Mouse (Mus musculus) cerebellum, postnatal 25 days (tissue): ENCODE data around the gene Stard10.

Experiments used
- DNase-seq, 2 experiments: peaks; one replicate each; pipeline ENCODE4 v3.0.0; 2021; ENCODE audit warnings: mixed read lengths in 2 of 2

Stard10 gene

DNA sequence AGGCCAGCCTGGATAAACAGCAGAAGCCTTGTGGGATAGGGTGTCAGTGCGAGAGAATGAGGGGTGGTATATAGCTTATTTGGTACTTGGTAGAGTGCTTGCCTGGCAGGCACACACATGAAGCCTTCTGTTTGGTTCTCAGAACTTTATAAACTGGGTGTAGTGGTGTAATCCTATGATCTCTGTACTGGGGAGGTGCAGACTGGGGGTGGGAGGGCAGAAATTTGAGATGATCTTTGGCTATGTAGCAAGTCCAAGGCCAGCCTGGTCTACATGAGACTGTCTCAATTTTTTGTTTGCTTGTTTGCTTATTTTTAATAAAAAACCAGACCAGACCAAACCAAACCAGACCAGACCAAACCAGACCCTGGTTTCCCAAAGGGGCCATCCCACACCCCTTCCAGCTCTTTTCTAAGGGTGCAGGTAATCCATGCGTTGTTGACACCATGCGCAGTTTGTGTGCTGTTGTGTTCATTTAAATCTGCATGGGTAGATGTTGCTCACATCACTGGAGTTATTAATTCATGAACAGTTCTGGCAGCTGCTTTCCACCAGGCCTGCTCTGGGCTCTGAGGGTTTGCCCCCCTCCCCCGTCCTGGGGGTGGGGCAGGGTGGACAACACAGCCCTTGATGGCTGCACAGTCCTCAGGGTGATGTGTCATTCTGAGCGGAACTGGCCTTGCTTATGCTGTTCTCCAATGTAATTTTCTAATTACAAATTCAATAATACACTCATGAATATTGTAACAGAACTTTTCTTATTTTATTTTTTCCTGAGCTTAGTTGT, 15.4 kb downstream of the Stard10 start:
- no peak for DNase-seq

DNA sequence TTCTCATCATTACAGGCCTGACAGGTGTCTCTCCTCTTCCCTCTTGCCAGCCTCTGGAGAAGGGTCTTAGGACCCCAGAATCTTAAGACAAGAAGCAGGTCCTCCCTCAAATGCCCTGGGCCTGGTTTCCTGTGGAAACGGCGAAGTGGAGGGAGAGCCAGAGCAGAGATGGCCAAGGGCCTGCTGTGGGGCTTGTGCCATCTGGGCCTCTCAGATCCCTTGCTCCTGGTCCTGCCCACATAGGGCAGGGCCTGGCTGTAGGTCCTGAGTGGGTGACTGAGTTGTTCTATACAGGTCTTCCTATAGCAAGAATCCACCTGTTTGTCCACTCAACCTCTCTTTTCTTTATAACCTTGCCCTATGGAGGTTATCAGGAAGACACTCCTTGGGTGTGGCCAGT, 18.3 kb downstream of the Stard10 start:
- peak; percentile 62 to 76 for DNase-seq

DNA sequence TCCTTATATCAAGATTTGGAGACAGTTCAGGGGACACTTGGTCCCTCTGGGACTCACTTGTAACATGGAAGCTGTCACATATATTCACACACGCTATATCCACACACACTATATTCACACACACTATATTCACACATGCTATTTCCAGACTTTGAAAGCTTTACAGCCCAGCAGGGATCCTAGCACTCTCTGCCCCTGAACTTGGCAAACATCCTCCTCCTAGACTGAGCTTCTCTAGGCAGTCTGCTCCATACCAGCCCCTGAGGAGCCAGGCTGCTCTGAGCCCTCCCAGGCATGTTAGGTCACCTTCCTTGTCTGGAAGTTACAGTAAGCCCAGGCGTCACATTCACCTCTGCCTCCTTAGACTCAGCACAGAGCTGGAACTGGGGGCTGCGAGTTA, 19.8 kb downstream of the Stard10 start:
- no peak for DNase-seq

DNA sequence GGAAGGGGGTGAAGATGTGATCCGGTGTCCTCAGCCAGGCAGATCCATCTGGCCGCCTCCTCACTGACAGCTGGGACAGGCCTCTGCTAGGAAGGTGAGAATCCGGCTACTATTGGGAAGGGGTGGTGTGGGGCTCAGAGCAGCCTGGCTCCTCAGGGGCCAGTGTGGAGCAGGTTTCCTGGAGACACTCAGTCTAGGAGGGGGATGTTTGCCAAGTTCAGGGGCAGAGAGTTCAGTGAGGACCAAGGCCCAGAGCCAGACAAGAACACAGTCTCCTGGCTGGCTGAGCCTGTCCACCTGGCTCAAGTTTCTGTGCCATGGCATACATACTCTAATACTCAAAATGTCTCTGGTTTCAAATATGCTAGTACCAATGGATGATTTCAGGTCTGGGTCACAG, 20.5 kb downstream of the Stard10 start:
- peak; percentile 64 to 73 for DNase-seq

DNA sequence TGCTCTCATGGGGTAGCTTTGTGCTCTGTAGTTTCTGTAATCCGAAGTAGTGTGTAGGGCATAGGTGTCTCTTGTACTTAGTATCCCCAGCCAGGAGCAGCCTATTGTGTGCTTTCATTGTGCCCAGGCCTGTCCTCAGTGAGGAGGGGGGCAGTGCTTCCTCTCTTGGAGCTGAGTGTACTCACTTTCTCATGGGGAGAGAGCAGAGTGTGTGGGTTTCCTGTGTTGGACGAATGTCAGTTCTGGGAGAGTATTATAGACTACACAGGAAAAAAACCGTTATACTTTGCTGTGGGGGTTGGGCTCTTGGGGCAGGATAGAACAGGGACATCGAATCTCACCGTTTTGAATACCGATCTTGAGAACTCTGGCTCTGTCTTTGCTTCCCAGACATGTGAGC, 24.5 kb downstream of the Stard10 start:
- DNase-seq: no peak

DNA sequence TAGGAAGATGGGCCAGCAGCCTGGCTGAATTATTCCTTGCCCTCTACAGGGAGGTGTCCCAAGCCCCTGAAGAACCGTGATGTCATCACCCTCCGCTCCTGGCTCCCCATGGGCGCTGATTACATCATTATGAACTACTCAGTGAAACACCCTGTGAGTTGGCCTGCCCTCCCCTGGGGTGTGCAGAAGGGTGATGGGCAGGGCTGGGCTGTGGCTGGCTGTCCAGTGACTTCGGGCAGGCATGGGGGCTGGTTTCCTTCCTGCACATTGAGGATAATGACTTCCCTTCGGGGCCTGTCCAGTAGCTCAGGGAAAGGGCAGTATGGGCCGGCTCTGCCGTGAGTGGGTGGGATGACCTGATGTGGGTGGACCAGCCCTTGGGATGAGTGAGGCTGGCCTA, 26.2 kb downstream of the Stard10 start:
- no peak for DNase-seq

DNA sequence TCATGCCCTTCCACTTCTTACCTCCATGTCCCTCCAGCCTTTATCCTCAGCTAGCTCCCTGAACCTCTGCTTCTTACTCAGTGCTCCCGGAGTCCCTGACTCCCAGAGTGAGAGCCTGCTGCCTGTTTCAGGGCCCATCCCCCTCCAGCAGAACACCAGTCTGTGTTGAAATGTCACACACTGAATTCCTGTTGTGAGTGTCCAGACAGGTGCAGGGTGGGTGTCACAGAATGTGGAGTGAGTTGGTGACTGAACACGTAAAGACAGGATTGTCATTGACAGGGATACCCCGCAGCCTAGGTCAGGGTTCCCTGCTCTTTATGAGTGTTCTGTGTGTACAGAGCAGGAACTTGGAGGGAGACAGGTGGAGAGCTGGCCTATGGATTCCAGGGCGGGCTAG, 28.0 kb downstream of the Stard10 start:
- DNase-seq: no peak

DNA sequence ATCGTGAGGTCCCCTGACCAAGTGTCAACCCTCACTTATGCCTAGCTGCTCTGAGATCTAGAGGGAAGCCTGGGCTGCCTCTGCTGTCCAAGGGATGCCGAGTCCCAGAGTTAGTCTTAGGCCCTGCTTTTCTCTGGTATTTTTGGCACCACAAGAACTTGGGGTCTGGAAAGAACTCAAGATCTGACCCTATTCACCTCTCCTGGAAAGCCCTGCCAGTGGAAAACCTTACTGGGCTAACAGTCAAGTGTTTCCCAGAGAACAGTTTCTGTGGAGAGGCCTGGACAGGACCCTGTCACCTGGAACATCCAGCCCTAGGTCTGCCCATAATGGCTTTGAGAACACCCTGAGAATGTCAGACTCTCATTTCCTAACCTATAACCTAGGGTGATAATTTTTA, 30.1 kb downstream of the Stard10 start:
- DNase-seq: no peak

DNA sequence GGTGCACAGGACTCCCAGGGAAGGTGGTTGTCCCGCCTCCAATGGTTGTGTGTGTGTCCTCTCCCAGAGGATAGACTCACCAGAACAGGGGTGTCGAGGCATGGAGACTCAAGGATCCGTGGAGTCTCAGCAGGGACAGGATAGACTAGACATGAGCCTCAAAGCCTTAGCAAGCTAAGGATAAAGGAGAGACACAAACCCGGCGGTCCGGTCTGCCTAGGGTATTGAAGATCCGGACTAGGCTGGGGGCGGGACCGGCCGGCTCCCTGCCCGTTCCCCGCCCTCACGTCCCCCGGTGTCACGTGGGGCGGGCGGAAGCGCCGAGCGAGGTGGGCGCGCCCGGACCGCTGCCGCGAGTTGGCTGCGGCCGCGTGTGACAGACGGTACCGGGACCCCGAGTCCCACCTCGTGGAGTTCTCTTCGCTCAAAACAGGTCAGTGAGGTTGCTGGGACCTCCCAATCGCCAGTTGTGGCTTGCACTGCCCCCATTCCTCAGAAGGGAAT, 30.9 kb downstream of the Stard10 start, which contains the start of gene Arap1:
Gene Arap1 (plus strand): TSS at position 301 of the 504 bp plus-strand sequence.
- peak in 1 of 2 experiments; percentile 62 for DNase-seq

DNA sequence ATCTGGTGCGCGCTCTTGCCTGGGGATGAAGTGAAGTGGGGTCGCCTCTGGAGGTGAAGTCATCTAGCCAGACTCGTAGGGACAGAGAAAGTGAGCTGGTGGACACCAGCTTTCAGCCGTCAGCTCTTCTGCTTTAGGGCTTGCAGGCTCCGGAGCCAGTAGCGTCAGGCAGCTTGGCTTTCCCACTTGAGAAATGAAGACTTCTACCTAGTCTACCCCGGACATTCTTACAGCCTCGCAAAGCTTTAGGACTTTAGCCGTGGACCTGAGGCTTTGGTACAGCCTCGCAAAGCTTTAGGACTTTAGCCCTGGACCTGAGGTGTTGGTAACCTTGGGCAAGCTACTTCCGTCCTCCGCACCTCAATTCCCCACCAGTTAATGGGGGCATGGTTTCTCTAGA, 31.4 kb downstream of the Stard10 start:
- no peak for DNase-seq

DNA sequence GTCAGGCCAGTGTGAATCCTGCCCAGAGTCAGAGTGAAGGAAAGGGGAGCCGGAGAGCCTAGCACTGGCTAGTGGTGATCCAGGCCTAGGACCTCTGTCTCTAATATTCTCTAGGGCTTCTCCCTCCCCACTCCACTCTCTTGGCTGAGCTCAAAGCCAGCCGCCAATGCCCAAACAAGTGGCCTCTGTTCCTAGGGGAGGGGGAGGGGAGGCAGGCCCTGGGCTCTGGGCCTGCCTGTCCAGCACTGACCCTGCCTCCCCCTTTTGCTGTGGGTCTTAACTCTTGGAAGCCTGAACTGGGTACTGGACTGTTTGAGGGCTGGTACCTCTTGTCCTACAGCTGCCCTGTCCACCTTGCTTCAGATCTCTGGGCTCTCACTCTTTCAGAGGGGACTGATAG, 33.0 kb downstream of the Stard10 start:
- peak in 1 of 2 experiments; percentile 52 for DNase-seq

DNA sequence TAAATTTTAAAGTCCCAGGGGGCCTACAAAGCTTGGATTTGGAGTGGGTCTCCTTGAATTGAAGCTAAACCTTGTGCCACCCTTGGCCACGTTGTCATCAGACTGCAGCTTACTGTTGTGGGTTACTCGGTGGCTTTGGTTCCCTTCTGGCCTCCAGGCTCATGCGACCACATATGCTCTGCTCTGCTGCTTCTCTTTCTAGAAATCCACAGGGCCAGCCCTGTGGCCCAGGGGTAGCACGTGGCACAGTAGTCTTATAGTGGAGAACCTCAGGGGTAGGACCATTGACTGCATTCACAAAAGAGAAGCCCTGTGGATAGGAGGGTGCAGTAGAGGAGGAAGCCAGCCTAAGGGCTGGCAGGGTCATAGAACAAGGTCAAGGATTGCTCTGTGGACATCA, 35.5 kb downstream of the Stard10 start:
- DNase-seq: no peak

DNA sequence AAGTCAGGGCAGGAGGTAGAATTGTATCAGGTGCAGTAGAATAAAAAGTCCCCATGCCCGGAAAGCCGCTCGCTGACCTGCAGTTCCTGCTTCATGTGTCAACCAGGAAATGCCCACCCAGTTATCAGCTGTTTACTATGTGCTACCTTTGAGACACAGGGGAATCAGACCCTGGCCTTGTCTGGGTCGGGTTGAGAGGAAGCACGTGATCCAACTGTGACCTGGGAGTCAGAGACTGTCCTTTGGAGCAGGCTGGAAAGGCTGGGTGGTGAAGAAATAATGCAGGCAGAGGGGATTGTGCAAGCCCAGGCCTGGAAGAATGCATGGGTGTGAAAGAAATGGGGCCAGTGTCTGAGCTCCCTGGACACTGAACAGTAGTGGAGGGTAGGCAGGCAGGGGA, 37.5 kb downstream of the Stard10 start:
- no peak for DNase-seq

DNA sequence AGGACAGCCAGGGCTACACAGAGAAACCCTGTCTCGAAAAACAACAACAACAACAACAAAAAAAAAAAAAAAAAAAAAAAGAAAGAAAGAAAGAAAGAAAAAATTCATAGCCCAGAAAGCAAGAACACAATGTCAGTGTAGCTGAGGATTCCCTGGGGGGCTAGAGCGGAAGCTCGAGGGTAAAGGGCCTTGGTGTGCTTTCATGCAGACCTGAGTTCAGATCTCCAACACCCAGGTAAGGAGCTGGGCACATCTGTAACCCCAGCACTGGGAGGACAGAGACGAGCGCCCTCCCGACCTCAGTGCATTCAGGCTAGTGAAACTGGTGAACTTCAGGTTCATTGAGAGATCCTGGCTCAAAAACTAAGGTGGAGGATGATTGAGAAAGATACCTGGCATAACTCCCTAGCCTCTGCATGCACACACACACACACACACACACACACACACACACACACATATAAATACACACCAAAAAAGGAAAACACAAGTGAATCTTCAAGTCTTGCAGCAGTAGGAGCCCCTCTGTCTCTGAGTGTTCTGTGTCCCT, 38.7 kb downstream of the Stard10 start:
- no peak for DNase-seq

DNA sequence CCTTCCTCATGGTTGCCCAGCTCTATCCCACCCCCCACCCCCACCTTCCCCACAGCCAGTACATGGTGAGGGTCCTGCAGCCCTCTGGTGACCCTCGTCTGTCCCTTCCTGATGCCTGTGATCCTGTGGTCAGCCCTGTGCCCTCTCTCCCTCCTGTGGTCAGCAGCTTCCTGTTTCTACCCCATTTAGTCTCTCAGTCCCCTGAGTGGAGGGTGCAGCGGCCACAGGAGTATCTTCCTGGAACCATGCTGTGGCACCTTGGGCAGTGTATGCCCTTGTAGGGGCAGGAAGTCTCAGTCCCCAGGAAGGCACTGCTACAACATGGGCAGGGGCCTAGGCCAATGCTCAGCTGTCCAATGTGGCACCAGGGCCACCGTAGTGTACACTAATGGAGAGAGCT, 40.0 kb downstream of the Stard10 start:
- DNase-seq: no peak

DNA sequence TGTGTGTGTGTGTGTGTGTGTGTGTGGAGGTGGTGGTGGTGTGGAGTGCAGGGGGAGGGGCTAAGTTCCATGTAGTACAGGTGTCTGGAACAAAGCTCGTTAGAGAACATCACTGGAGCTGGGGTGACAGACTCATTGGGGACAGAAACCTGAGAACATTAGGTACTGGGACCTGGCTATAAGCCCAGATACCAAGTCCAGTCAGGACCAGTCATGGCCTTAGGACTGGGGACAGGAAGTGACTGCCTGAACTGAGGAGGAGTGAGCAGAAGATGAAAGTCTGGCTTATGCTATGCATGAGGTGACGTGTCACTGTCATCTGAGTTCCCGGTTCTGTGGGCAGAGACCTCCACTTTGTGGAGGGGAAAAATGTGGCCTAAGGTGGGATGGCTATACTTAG, 43.5 kb downstream of the Stard10 start:
- DNase-seq: no peak

DNA sequence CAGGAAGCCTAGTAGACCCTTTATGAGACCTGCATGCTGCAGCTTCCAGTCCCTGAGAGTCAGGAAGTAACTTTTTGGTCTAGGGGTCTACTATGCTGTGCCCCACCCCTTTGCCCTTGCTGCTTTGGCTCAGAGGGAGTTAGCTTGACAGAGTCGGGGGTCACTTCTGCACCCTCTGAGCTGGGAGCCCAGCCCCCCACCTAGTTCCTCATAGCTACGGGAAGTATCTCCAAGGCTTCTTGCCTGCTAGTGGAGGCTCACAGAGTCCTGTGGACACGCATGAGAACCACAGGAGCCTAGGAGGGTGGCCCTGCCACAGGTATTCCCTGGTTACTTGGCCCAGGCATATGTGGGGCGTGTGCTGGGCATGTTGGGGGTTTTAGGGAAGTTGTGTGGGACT, 44.1 kb downstream of the Stard10 start:
- DNase-seq: no peak

DNA sequence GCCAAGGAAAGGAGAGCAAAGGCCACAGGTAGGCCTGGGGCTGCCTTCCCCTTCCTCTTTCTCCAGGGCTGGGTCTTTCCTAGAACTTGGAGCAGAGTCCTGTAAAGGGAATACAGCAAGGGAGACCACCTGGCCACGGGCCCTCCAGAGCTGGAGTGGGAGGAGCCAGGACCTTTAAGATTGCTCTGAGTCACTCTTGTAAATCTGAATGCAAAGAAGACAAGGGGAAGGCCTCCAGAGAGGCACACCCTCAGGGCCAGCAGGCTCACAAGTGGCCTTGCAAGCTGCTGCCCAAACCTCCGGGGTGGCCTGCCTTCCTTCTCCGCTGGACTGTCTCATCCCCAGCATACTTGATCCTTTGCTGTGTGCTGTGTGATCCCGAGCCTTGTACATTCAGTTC, 44.9 kb downstream of the Stard10 start:
- no peak for DNase-seq

DNA sequence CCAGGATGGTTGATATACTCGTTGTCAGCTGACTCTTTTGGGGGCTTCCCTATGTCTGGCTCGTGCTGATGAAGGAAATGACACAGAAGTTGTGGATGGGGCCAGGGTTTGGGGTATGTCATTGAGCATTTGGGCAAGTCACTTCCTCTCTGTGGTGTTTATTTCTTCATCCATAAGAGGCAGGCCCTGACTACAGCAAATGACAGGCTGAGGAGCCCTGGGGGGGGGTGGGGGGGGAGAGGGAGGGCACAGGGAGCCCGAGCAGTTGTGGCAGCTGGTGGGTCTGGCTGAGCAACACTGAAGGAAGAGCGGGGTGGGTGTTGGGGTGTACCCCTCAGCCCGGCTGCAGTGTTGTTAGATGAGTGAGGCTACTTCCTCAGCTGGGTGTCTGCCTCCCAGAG, 45.9 kb downstream of the Stard10 start:
- no peak for DNase-seq

DNA sequence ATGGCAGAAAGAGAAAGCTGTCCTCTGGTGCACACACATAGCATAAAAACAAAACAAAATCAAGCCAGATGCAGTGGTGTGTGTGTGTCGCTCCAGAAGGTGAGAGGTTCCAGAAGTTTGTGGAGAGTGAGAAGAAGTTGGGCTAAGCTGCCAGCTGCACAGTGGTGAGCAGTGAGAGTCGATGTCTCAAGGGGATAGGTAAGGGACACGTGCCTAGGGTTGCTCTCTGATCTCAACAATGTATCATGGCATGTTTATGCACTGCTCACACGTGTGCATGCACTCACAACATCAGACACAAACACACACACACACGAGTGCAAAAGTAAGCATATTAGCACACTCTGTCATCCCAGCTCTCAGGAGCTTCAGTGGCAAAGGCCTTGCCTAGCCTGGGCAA, 47.0 kb downstream of the Stard10 start:
- no peak for DNase-seq

DNA sequence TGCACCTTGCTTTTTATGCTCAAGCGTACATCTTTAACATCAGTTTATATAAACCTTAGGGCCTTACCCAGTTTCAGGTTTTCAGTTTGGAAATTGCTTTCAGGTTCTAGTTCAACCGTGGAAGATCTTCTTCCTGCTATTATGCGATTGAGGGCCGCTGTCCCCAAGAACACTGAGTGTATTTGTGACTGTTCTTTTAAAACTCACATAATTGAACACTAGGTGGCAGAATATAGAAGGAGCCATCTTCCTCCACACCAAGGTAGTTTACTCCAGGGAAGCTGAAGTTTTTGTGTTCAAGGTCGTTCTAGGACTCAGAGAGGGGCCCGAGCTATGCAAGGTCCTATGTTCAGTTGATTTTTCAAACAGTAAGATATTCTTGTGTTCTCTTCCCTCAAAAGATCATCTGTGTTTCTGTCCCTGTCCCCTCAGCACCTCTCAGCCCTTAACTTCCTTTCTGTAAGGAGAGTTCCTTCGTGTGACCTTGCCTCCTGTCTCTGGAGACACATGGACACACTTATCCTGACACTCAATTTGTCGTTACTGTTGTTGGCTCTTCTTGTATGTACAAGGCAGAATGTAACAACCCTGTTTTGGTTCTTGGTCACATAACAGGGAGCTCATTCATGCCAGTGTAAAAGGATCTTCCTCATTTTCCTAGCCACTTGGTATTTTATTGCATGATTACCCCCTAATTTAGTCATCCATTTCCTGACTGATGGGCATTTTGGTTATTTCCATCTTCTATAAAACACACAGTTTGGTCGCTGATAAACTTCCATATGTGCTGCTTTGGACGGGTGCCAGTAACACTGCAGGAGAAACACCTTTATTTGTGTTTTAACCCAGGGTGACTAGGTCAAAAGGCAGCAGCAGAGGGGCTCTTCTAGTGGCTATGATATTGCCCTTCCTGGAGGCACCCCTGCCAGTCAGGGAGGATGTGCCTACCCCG, 51.3 kb downstream of the Stard10 start:
- no peak for DNase-seq

DNA sequence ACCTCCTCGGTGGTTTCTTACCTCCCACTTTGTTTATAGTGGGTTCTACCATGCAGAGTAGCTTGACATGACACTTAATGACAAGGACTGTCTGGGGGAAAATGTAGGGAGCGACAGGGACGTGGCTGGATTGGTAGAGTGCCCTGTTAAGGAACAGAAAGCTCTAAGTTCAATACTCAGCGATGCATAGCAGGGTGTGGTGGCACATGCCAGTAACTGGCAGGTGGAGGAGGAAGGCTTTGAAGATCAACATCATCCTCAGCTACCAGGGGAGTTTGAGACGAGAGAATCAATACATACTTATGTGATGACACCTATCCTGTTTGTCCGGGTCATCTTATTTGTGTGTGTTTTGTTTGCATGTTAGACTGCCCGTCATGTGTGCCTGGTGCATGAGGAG, 52.8 kb downstream of the Stard10 start:
- no peak for DNase-seq

DNA sequence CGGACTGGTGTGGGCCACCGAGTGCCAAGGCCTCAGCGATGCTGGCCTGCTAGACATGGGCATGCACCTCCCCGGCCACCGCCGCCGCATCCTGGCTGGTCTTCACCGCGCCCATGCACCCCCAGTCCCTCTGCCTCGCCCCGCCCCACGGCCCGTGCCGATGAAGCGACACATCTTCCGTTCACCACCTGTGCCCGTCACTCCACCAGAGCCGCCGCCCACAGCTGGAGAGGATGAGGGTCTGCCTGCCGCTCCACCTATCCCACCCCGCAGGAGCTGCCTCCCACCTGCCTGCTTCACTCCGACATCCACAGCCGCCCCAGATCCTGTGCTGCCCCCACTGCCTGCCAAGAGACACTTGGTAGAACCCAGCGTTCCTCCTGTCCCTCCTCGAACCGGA, 56.2 kb downstream of the Stard10 start:
- peak in 1 of 2 experiments; percentile 29 for DNase-seq
